Mouse (Mus musculus): ENCODE measurements around the gene Tbp. TPM values are rescaled to one million over a fixed set of nuclear protein-coding genes. Genes with fewer than 3 reads are reported as not detected.

Gene Tbp
- polyA plus RNA-seq, 1 experiment from 2014 or later = 45.1 TPM

DNA sequence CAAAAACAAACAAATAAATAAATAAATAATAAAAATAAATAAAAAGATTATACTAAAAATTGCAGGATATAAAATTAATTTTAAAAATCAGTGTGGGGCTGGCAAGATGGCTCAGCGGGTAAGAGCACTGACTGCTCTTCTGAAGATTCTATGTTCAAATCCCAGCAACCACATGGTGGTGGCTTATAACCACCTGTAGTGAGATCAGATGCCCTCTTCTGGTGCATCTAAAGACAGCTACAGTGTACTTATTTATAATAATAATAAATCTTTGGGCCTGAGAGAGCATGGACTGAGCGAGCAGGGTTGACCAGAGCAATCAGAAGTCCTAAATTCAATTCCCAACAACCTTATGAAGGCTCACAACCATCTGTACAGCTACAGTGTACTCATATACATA is 60.3 kb downstream of the Tbp start:
- Histone ChIP-seq H3K4me1 (peaks cover 5% of the 10 kb centered on the region), H3K9me3 (no peaks in the 10 kb centered on the region), H3K4me3 (no peak overlapping the region), H3K36me3 (no peaks in the 10 kb centered on the region), H3K27ac (no peak overlapping the region), H3K27me3 (ENCODE audit: insufficient read depth, poor library complexity, severe bottlenecking) (peaks cover 10% of the 10 kb centered on the region; the same call in 1 of the 2 replicates)
- DNase-seq (ENCODE audit: low spot score) = no peak
- 90% methylated on average over 2 of the region's 2 CpGs for WGBS

DNA sequence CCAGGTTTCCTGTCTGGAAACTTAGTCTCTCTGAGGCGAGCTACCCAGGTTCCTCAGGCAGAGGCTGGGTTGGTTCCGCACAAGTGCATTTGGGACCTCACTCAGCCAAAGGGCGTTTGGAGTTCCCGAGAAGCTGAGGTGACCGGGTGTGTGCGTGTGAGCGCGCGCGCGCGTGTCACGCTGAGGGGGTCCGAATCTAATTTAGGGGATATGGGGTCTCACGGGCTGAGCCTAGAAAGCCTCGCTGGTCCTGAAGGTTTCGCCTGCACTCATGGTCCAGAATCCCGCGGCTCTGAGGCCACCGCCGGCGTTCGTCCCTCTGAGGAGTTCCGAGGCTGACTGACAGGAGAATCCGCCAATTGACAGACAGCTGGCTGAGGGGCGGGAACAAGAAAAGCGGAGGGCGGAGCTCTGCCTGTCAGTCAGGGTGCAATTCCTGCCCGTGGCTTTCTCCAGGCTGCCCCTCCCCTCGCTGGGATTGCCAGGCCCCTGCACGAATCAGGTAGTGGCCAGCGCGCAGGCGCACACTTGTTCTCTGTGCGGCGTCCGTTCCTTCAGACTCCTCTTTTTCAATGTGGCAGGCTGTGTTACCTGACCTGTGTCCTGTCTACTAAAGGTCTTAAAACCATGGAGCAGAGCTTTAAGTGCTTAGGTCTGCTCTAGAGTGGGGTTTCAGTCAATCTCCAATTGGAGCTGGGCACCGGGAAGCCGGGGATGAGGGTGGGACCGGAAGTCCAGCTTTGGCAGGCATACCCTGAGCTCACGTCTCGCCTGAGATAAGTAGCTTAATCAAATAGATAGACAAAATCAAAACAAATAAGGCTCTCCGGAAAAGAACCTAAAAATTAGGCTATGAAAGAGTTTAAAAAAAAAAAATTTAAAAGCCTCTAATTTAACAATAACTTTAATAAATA is 64.6 kb downstream of the Tbp start, which contains the start of gene Prdm9:
TSS of gene Prdm9 (minus strand) at position 341 of the 914 bp plus-strand sequence.
- Histone ChIP-seq H3K4me1 (peaks cover 5% of the 10 kb centered on the region), H3K27ac (peak within 1 kb of the TSS; percentile 95), H3K36me3 (no peaks in the 10 kb centered on the region), H3K9me3 (no peaks in the 10 kb centered on the region), H3K27me3 (ENCODE audit: insufficient read depth, poor library complexity, severe bottlenecking) (peaks cover 10% of the 10 kb centered on the region; the same call in 1 of the 2 replicates), H3K4me3 (peak within 1 kb of the TSS; percentile 78)
- WGBS = under 1% methylated on average over 43 of the region's 43 CpGs
- peak; percentile 99 for DNase-seq (ENCODE audit: low spot score)

DNA sequence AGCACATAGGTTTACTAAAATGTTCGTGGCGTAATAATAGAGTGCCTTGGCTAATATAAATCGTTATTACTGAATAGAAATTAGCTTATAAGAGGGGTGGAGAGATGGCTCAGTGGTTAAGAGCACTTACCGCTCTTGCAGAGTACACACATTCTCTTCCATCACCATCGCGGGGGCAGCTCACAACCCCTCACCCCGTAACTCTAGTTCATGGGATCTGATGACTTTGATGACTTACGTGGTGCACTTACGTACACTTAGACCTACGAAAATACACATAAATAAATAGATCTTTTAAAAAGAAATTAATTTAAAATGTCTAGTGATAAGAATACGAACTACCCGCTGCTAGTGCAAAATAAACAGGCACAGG is 65.2 kb downstream of the Tbp start:
- Histone ChIP-seq H3K36me3 (no peaks in the 10 kb centered on the region), H3K4me3 (peak overlapping the region; percentile 78), H3K9me3 (no peaks in the 10 kb centered on the region), H3K27me3 (ENCODE audit: insufficient read depth, poor library complexity, severe bottlenecking) (peaks cover 10% of the 10 kb centered on the region; the same call in 1 of the 2 replicates), H3K27ac (peak overlapping the region; percentile 95), H3K4me1 (peaks cover 5% of the 10 kb centered on the region)
- DNase-seq (ENCODE audit: low spot score) = no peak
- WGBS = 43% methylated on average over 12 of the region's 12 CpGs

DNA sequence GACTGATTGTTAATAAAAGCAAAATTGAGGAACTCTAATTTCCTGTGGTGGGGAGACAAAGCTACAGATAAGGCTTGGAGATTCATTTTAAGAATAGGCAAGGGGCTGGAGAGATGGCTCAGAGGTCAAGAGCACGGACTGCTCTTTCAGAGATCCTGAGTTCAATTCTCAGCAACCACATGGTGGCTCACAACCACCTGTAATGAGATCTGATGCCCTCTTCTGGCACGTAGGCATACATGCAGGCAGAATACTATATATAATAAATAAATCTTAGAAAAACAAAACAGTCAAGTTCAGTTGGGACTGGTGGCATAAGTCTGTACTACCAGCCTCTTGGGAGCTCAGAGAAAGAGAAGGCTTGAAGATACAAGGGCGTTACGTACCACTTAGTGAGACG is 67.2 kb downstream of the Tbp start:
- H3K36me3 ChIP-seq = no peaks in the 10 kb centered on the region
- H3K4me3 ChIP-seq = no peak overlapping the region
- peaks cover 10% of the 10 kb centered on the region; the same call in 1 of the 2 replicates for H3K27me3 ChIP-seq (ENCODE audit: insufficient read depth, poor library complexity, severe bottlenecking)
- no peaks in the 10 kb centered on the region for H3K9me3 ChIP-seq
- no peak overlapping the region for H3K27ac ChIP-seq
- WGBS = 68% methylated on average over 5 of the region's 5 CpGs
- no peak for DNase-seq (ENCODE audit: low spot score)
- H3K4me1 ChIP-seq = peaks cover 5% of the 10 kb centered on the region

DNA sequence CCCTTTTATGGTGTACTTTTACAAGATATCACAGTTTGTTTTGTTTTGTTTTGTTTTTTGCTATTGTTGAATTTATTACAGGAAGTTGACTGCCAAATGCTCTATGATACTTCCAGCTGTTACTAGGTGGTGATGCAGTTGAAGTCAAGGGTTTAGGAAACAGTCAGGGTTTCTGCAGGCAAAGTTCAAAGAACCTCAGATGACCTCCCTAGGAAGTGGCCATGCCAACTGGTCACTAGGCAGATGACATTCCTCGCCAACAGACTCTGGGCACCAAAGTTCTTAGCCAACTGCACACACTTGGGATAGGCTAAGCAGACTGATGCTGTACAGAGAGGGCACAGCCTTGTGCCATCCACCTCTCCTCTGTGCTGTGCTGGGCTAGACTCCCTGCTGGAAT is 75.4 kb downstream of the Tbp start:
- Histone ChIP-seq H3K9me3 (no peaks in the 10 kb centered on the region), H3K27ac (no peak overlapping the region), H3K27me3 (ENCODE audit: insufficient read depth, poor library complexity, severe bottlenecking) (peaks cover 16% of the 10 kb centered on the region), H3K4me1 (0 out of 2 replicates have a peak, but pooled peaks cover 4% of the 10 kb centered on the region), H3K4me3 (no peak overlapping the region), H3K36me3 (no peaks in the 10 kb centered on the region)
- no peak for DNase-seq (ENCODE audit: low spot score)
- 58% methylated on average over 1 of the region's 1 CpGs for WGBS

DNA sequence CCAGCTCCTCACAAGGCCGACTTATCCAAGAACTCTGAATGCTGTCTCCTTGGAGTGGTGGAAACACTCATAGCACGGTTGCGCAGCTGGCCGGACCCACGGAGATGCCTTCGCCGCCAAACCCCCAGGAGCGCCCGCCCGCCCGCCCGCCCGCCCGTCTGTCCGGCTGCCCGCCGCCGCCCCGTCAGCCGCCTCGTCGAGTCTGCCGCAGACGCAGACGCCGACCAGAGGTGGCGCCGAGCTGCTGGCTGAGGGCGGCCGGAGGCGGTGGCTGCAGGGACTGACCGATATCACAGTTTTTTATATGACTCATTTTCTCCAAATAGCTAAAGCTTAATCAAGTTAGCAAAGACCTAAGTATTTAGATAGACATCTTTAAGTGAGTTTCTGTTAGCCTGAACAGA is 77.6 kb downstream of the Tbp start:
- H3K27me3 ChIP-seq (ENCODE audit: insufficient read depth, poor library complexity, severe bottlenecking) = peaks cover 16% of the 10 kb centered on the region
- no peaks in the 10 kb centered on the region for H3K9me3 ChIP-seq
- DNase-seq (ENCODE audit: low spot score) = no peak
- H3K27ac ChIP-seq = 0 out of 2 replicates have a peak overlapping the region, but pooled peaks have one; percentile 42
- 1% methylated on average over 32 of the region's 32 CpGs for WGBS
- H3K4me1 ChIP-seq = 0 out of 2 replicates have a peak, but pooled peaks cover 4% of the 10 kb centered on the region
- no peaks in the 10 kb centered on the region for H3K36me3 ChIP-seq
- peak overlapping the region; percentile 58 for H3K4me3 ChIP-seq

Other genes with a start within 250 kb of the Tbp start
- 4.9 and 9.7 TPM in 2 replicates for gene Dll1, start 123.0 kb upstream of the Tbp start, polyA plus RNA-seq (2016; fragmentation: Nextera tagmentation; extraction: Ambion mirVana)
- gene Fam120b, start 103.7 kb upstream of the Tbp start, polyA plus RNA-seq (2016; fragmentation: Nextera tagmentation; extraction: Ambion mirVana) = 17.2 and 20.0 TPM in 2 replicates
- gene Psmb1, start 137 bp upstream of the Tbp start, polyA plus RNA-seq (2016; fragmentation: Nextera tagmentation; extraction: Ambion mirVana) = 257 and 267 TPM in 2 replicates
- gene Pdcd2, start 27.4 kb downstream of the Tbp start, polyA plus RNA-seq (2016; fragmentation: Nextera tagmentation; extraction: Ambion mirVana) = 29.5 and 46.6 TPM in 2 replicates
- 1.9 and 2.8 TPM in 2 replicates for gene Prdm9, start 64.5 kb downstream of the Tbp start, polyA plus RNA-seq (2016; fragmentation: Nextera tagmentation; extraction: Ambion mirVana)
- 18.3 and 33.0 TPM in 2 replicates for gene Chd1, start 205.1 kb downstream of the Tbp start, polyA plus RNA-seq (2016; fragmentation: Nextera tagmentation; extraction: Ambion mirVana)